Mouse (Mus musculus): ENCODE data around the gene Elane. TPM values are rescaled to one million over a fixed set of nuclear protein-coding genes. Genes with fewer than 3 reads are reported as not detected.

Gene Elane
- polyA plus RNA-seq, 1 experiment from 2014 or later, result 0.64 TPM

DNA sequence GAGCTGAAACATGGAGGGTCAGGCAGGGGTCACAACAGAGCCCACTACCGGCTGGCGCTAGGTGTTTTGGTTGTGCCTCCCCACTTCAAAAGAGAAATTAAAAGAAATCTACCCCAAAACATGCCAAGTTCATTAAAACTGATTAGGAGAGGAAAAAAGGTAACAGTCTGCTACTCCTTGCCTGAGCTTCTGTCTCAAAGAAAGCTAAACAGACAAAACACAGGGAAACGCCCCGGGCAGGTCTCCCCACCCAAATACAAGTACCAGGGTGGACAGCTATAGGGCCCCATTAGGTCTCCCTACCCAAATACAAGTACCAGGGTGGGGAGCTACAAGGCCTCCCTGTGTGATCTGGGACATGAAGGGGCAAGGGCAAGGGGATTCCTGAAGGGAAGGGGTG is 24.5 kb downstream of the Elane start, which contains the start of gene Gm26602:
Gm26602 (plus strand) TSS at position 301 of the 400 bp plus-strand sequence.
- Histone ChIP-seq H3K4me1 (ENCODE audit: control insufficient read depth, insufficient read depth, low read length) (peaks cover 1% of the 10 kb centered on the region), H3K4me3 (ENCODE audit: low read depth, low read length) (no peak within 1 kb of the TSS), H3K9me3 (ENCODE audit: control insufficient read depth, low read length) (no peaks in the 10 kb centered on the region), H3K9ac (ENCODE audit: low read depth, low read length) (no peak within 1 kb of the TSS), H3K36me3 (ENCODE audit: control insufficient read depth, insufficient read depth, low read length) (peaks cover 39% of the 10 kb centered on the region), H3K27me3 (replicated peaks; ENCODE audit: control insufficient read depth, insufficient read depth, low read length) (no peaks in the 10 kb centered on the region), H3K27ac (replicated peaks; ENCODE audit: low read depth, low read length) (peak within 1 kb of the TSS; percentile 98; the same call in 1 of the 2 replicates), H3K4me2 (ENCODE audit: low read depth, low read length) (no peak within 1 kb of the TSS)
- ATAC-seq (ENCODE audit: low read depth) (no peak), DNase-seq (ENCODE audit: low spot score) (no peak)
- WGBS, result 92% methylated on average over 4 of the region's 4 CpGs

DNA sequence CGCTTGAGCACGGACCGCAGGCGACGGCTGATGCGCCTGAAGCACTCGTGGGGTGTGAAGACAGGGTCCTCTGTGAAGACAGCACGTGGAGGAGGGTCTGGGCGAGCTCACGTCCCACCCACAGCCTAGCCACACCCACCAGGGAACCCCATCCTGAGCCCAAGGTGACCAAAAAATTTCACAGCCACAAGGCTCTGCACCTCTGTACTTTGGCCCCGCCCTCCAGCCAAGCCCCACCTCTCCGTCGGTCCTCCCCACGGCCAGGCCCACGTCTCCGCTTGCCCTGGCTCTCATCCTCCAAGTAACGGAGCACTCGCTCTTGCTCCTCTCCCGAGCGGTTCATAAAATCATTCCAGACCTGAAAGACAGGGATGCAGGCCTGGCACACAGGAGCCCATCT is 26.4 kb downstream of the Elane start:
- DNase-seq (ENCODE audit: low spot score), result no peak
- no peak for ATAC-seq (ENCODE audit: low read depth)
- no peaks in the 10 kb centered on the region for H3K9me3 ChIP-seq (ENCODE audit: control insufficient read depth, low read length)
- 60% methylated on average over 20 of the region's 20 CpGs for WGBS
- H3K27ac ChIP-seq (replicated peaks; ENCODE audit: low read depth, low read length), result no peak overlapping the region
- peaks cover 8% of the 10 kb centered on the region for H3K4me1 ChIP-seq (ENCODE audit: control insufficient read depth, insufficient read depth, low read length)
- H3K27me3 ChIP-seq (replicated peaks; ENCODE audit: control insufficient read depth, insufficient read depth, low read length), result peaks cover 1% of the 10 kb centered on the region
- H3K4me3 ChIP-seq (ENCODE audit: low read depth, low read length), result no peak overlapping the region
- H3K36me3 ChIP-seq (ENCODE audit: control insufficient read depth, insufficient read depth, low read length), result peaks cover 26% of the 10 kb centered on the region
- H3K4me2 ChIP-seq (ENCODE audit: low read depth, low read length), result no peak overlapping the region
- H3K9ac ChIP-seq (ENCODE audit: low read depth, low read length), result no peak overlapping the region

DNA sequence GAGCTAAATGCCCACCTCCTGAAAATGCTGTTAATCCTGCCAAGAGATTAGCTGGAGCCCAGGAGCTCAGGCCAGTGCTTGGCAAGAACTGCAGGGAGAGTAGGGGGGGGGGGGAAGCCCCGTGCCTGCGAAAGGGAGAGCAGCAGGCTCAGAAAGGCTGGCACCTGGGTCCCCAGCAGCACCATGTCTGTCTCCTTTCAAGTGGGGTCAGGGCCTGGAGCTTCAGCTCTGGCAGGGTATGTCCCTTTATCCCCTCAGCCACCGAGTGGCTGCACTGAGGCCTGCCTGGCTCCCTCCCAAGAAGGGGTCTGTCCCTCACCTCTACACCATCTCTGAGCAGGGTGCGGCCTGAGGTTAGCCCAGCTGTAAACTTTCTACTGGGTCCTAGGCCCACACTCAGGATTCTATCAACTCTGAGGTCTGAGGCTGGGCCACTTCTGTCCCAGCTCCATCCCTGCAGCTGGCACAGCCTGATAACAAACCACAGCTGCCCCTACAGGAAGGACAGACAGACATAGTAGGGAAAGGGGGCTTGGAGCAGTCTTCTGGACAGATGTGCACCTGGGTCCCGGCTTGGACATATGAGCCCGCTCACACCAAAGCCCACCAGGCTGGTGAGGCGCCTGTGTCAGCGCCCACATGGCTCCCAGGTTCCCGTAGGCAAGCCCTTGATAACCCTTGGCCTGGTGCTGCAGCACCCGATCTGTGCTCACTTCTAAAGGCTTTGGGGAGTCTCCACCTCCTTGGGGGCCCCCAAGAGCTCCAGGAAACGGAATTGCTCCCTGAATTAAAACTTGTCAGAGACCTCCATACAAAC is 28.3 kb downstream of the Elane start:
- no peak for DNase-seq (ENCODE audit: low spot score)
- no peak for ATAC-seq (ENCODE audit: low read depth)
- 77% methylated on average over 8 of the region's 11 CpGs for WGBS
- Histone ChIP-seq H3K27me3 (replicated peaks; ENCODE audit: control insufficient read depth, insufficient read depth, low read length) (peaks cover 20% of the 10 kb centered on the region), H3K4me3 (ENCODE audit: low read depth, low read length) (no peak overlapping the region), H3K9ac (ENCODE audit: low read depth, low read length) (peak overlapping the region; percentile 22; the same call in 1 of the 2 replicates), H3K36me3 (ENCODE audit: control insufficient read depth, insufficient read depth, low read length) (peaks cover 26% of the 10 kb centered on the region), H3K27ac (replicated peaks; ENCODE audit: low read depth, low read length) (no peak overlapping the region), H3K4me1 (ENCODE audit: control insufficient read depth, insufficient read depth, low read length) (peaks cover 8% of the 10 kb centered on the region), H3K4me2 (ENCODE audit: low read depth, low read length) (no peak overlapping the region), H3K9me3 (ENCODE audit: control insufficient read depth, low read length) (no peaks in the 10 kb centered on the region)

DNA sequence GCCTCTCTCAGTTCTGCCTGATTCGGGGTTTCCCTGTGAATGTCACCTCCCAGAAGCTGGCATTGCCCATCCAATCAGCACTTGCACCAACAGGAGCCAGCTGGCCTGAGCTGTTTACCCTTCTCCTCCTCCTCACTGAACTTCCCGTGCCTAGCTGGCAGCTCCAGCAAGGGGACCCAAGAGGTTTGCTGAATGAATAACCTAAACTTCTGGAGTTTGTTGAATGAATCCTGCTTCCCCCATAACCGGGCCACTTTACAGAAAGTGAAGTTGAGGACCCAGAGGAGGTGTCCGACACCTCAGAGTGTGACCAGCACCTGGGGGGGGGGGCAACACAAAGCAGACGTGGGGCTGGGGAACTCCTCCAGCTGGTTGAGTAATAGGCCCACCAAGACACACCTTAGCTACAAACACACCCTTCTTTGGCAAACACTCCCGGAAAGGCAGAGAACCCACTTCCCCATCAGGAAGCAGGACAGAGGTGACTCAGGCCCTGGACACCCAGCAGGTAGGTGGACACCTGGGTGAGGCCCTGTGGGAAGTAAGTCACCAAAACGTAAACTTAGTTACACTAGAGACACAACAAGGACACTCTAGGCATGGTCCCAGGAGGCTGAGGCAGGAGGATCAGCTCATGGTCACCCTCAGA is 29.0 kb downstream of the Elane start:
- Histone ChIP-seq H3K9ac (ENCODE audit: low read depth, low read length) (0 out of 2 replicates have a peak overlapping the region, but pooled peaks have one; percentile 20), H3K36me3 (ENCODE audit: control insufficient read depth, insufficient read depth, low read length) (peaks cover 26% of the 10 kb centered on the region), H3K27ac (replicated peaks; ENCODE audit: low read depth, low read length) (no peak overlapping the region), H3K4me3 (ENCODE audit: low read depth, low read length) (no peak overlapping the region), H3K4me1 (ENCODE audit: control insufficient read depth, insufficient read depth, low read length) (peaks cover 8% of the 10 kb centered on the region), H3K4me2 (ENCODE audit: low read depth, low read length) (peak overlapping the region; percentile 97; the same call in 1 of the 2 replicates), H3K27me3 (replicated peaks; ENCODE audit: control insufficient read depth, insufficient read depth, low read length) (peaks cover 28% of the 10 kb centered on the region), H3K9me3 (ENCODE audit: control insufficient read depth, low read length) (no peaks in the 10 kb centered on the region)
- no peak for ATAC-seq (ENCODE audit: low read depth)
- DNase-seq (ENCODE audit: low spot score), result no peak
- 67% methylated on average over 6 of the region's 7 CpGs for WGBS

DNA sequence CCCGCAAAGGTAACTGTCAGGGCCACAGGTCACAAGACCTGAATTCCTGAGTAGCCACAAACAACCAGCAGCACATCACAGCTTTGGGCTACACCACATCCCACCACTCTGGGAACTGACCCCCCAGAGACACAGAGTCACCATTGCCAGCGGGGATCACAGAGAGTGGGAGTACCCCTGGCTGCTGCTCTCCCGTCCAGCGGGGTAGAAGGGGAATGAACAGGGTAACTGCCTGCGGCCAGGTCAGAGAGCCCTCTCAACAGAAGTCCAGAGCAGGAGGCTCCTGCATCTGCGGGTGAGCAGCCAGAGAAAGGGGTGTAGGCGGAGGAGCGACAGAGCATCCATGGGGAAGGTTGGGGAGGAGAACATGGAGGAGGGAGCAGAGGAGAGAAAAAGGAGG is 30.0 kb downstream of the Elane start:
- H3K9me3 ChIP-seq (ENCODE audit: control insufficient read depth, low read length), result no peaks in the 10 kb centered on the region
- H3K4me2 ChIP-seq (ENCODE audit: low read depth, low read length), result peak overlapping the region; percentile 97
- H3K27ac ChIP-seq (replicated peaks; ENCODE audit: low read depth, low read length), result peak overlapping the region; percentile 85; the same call in 1 of the 2 replicates
- H3K27me3 ChIP-seq (replicated peaks; ENCODE audit: control insufficient read depth, insufficient read depth, low read length), result peaks cover 38% of the 10 kb centered on the region
- H3K4me1 ChIP-seq (ENCODE audit: control insufficient read depth, insufficient read depth, low read length), result peaks cover 15% of the 10 kb centered on the region
- peak overlapping the region; percentile 97 for H3K9ac ChIP-seq (ENCODE audit: low read depth, low read length)
- peaks cover 16% of the 10 kb centered on the region for H3K36me3 ChIP-seq (ENCODE audit: control insufficient read depth, insufficient read depth, low read length)
- 5% methylated on average over 8 of the region's 8 CpGs for WGBS
- ATAC-seq (ENCODE audit: low read depth) (no peak), DNase-seq (ENCODE audit: low spot score) (no peak)
- peak overlapping the region; percentile 82 for H3K4me3 ChIP-seq (ENCODE audit: low read depth, low read length)

DNA sequence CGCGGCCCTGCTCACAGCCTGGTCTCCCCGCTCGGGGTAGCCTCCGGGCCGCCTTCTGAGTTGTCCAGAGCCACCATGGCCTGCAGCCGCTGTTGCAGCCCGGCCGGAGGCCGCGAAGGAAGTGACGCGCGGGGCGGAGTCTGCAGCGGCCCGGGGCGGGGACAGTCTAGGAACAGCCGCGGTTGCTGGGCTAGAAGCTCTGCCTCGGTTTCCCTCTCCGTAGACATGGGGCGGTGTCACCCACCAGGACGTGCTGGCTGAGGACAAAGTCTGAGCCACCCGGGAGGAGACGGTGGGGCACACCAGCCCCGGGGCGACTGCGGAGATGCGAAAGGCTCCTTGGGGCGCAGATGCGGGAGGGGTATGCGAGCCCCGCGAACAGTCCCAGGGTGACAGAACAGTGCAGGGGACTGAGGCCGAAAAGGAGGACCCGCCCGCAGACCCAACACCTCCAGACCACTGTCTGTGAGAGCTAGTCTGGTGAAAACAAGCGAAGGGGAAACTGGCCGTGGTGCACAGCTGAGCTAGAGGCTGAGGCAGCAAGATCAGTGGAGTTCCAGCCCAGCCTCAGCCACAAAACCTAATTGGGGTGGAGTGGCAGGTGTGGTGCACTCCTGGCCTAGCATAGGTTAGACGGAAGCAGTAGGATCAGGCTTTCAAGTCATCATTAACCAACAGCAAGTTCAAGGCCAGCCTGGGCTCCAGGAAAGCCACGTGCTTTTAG is 30.9 kb downstream of the Elane start, which contains the start of gene Kiss1r:
Kiss1r (plus strand) TSS at position 164 of the 724 bp plus-strand sequence.
- DNase-seq (ENCODE audit: low spot score) (peak; percentile 85), ATAC-seq (ENCODE audit: low read depth) (peak; percentile 89)
- H3K27ac ChIP-seq (replicated peaks; ENCODE audit: low read depth, low read length), result peak within 1 kb of the TSS; percentile 85
- H3K4me3 ChIP-seq (ENCODE audit: low read depth, low read length), result peak within 1 kb of the TSS; percentile 82
- H3K9me3 ChIP-seq (ENCODE audit: control insufficient read depth, low read length), result no peaks in the 10 kb centered on the region
- H3K4me2 ChIP-seq (ENCODE audit: low read depth, low read length), result peak within 1 kb of the TSS; percentile 97
- 3% methylated on average over 23 of the region's 42 CpGs for WGBS
- peaks cover 7% of the 10 kb centered on the region for H3K36me3 ChIP-seq (ENCODE audit: control insufficient read depth, insufficient read depth, low read length)
- H3K9ac ChIP-seq (ENCODE audit: low read depth, low read length), result peak within 1 kb of the TSS; percentile 97
- H3K4me1 ChIP-seq (ENCODE audit: control insufficient read depth, insufficient read depth, low read length), result peaks cover 21% of the 10 kb centered on the region
- H3K27me3 ChIP-seq (replicated peaks; ENCODE audit: control insufficient read depth, insufficient read depth, low read length), result peaks cover 47% of the 10 kb centered on the region

DNA sequence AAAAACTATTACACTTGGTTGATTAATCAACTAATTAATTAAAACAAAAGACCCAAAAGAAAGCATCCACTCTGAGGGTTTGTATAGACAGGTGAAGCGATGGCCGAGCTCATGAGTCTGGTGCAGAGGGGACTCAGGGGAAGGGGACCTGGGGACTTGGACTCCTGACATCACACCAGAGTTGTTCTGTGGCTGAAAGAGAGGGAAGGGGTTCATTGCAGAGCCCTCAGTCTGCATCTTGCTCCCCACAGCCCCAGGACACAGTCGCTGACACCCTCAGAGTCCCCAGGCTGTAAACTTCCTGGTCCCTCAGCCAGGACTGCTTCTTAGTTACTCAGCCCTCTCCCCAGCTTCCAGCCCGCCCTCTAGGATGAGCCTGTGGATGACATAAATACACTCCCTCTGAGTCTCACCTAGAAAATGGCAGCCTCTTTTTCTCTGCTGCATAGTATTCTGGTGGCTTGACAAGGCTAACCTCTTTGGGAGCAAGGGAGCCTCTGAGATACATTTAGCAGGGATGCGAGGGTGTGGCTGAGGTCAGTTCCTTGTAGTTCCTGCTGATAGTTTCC is 31.6 kb downstream of the Elane start:
- peak overlapping the region; percentile 97 for H3K4me2 ChIP-seq (ENCODE audit: low read depth, low read length)

More for the DNA sequence above, 31.6 kb downstream of the Elane start:
- peaks cover 53% of the 10 kb centered on the region for H3K27me3 ChIP-seq (replicated peaks; ENCODE audit: control insufficient read depth, insufficient read depth, low read length)
- H3K27ac ChIP-seq (replicated peaks; ENCODE audit: low read depth, low read length), result no peak overlapping the region
- H3K4me1 ChIP-seq (ENCODE audit: control insufficient read depth, insufficient read depth, low read length), result peaks cover 21% of the 10 kb centered on the region
- 68% methylated on average over 5 of the region's 5 CpGs for WGBS
- H3K36me3 ChIP-seq (ENCODE audit: control insufficient read depth, insufficient read depth, low read length), result peaks cover under 1% of the 10 kb centered on the region; the same call in 1 of the 2 replicates
- H3K9ac ChIP-seq (ENCODE audit: low read depth, low read length), result peak overlapping the region; percentile 97
- no peak for ATAC-seq (ENCODE audit: low read depth)
- peak overlapping the region; percentile 82 for H3K4me3 ChIP-seq (ENCODE audit: low read depth, low read length)
- no peak for DNase-seq (ENCODE audit: low spot score)
- no peaks in the 10 kb centered on the region for H3K9me3 ChIP-seq (ENCODE audit: control insufficient read depth, low read length)

Data from embryonic facial prominence, embryonic 14.5 days (tissue).